Mouse (Mus musculus) layer of hippocampus, postnatal 10 days (tissue): ENCODE results near the gene Gpr39. TPM values are rescaled to one million over a fixed set of nuclear protein-coding genes. Genes with fewer than 3 reads are reported as not detected.
A peak's percentile ranks its signal among the peaks of the same experiment; 100 is the strongest.
"Not testable (repeated sequence)": the region's sequence is repeated elsewhere in the genome, so short reads cannot be mapped to it uniquely, and the experiment has no call there.

Experiments used
- DNase-seq, 2 experiments: peaks; one replicate each; pipeline ENCODE4 v3.0.0; 2021; ENCODE audit warnings: low spot score in 2 of 2
- long read RNA-seq: library from polyadenylated mRNA; stranded (forward); transcript quantifications from one replicate; pipeline ENCODE4 v2.0.0, GENCODE M21; 2023
- total RNA-seq, 2 experiments: library from RNA; stranded (reverse); gene quantifications; 2 replicates each; pipeline ENCODE4 v1.2.3; 2021

Gene Gpr39
- total RNA-seq, result under 1 TPM; 0.39 to 0.40 TPM
- long read RNA-seq, partial matches to known transcripts, result 0 of 1 reads
- long read RNA-seq, other reads (novel, unspliced or antisense), result 1 of 1 reads

- no peak for DNase-seq
Measured at GRCm38 (mm10) chr1:125676790-125677273, at the start of gene Gpr39. Gpr39 (plus strand) TSS chr1:125676995.

GRCm38 (mm10) chr1:125639501-125640253 is 37.1 kb upstream of the Gpr39 start:
- peak; percentile 19 to 30 for DNase-seq

- no peak for DNase-seq
Measured at GRCm38 (mm10) chr1:125643643-125644042, 33.2 kb upstream of the Gpr39 start.

GRCm38 (mm10) chr1:125646816-125647215 is 30.0 kb upstream of the Gpr39 start:
- DNase-seq, result not testable (repeated sequence)

- DNase-seq, result no peak
Measured at GRCm38 (mm10) chr1:125648011-125648410, 28.8 kb upstream of the Gpr39 start.

- DNase-seq, result no peak
Measured at GRCm38 (mm10) chr1:125649056-125649455, 27.7 kb upstream of the Gpr39 start.

GRCm38 (mm10) chr1:125652836-125653594 is 23.8 kb upstream of the Gpr39 start:
- no peak for DNase-seq

- no peak for DNase-seq
Measured at GRCm38 (mm10) chr1:125657416-125657815, 19.4 kb upstream of the Gpr39 start.

- no peak for DNase-seq
Measured at GRCm38 (mm10) chr1:125660151-125660550, 16.6 kb upstream of the Gpr39 start.

- no peak for DNase-seq
Measured at GRCm38 (mm10) chr1:125660901-125661300, 15.9 kb upstream of the Gpr39 start.

GRCm38 (mm10) chr1:125662058-125662457 is 14.7 kb upstream of the Gpr39 start:
- DNase-seq, result no peak

- no peak for DNase-seq
Measured at GRCm38 (mm10) chr1:125662660-125663059, 14.1 kb upstream of the Gpr39 start.

GRCm38 (mm10) chr1:125663104-125663503 is 13.7 kb upstream of the Gpr39 start:
- no peak for DNase-seq

GRCm38 (mm10) chr1:125665127-125665637 is 11.6 kb upstream of the Gpr39 start:
- DNase-seq, result no peak

- peak in 1 of 2 experiments; percentile 13 for DNase-seq
Measured at GRCm38 (mm10) chr1:125669035-125669434, 7.8 kb upstream of the Gpr39 start.

GRCm38 (mm10) chr1:125675186-125675585 is 1.6 kb upstream of the Gpr39 start:
- DNase-seq, result no peak

GRCm38 (mm10) chr1:125677286-125677685 is 491 bp downstream of the Gpr39 start:
- DNase-seq, result no peak

- no peak for DNase-seq
Measured at GRCm38 (mm10) chr1:125679522-125680077, 2.8 kb downstream of the Gpr39 start.

- no peak for DNase-seq
Measured at GRCm38 (mm10) chr1:125684423-125684822, 7.6 kb downstream of the Gpr39 start.

- DNase-seq, result no peak
Measured at GRCm38 (mm10) chr1:125685304-125685703, 8.5 kb downstream of the Gpr39 start.

GRCm38 (mm10) chr1:125687701-125688420 is 11.1 kb downstream of the Gpr39 start:
- DNase-seq, result peak in 1 of 2 experiments; percentile 16
